Mouse (Mus musculus): Measurements from ENCODE around the gene Nectin2. TPM values are rescaled to one million over a fixed set of nuclear protein-coding genes. Genes with fewer than 3 reads are reported as not detected.

Nectin2 gene
- polyA plus RNA-seq, 1 experiment from 2014 or later: 112 TPM

GRCm38 (mm10) chr7:19681202-19681694, 69.0 kb downstream of the Nectin2 start, which contains the start of the genes Gm44805 and Apoc4:
Gm44805 (minus strand) TSS chr7:19681423.
Apoc4 (minus strand) TSS chr7:19681479.
- no peak within 1 kb of the TSS for H3K4me3 ChIP-seq (replicated peaks; ENCODE audit: low read depth, low read length)
- H3K9me3 ChIP-seq (replicated peaks; ENCODE audit: low read length): no peaks in the 10 kb centered on the region
- no peaks in the 10 kb centered on the region for H3K27me3 ChIP-seq (ENCODE audit: insufficient read depth, low read length)
- 51% methylated on average over 8 of the region's 8 CpGs for WGBS
- TF ChIP-seq CTCF (IDR thresholded peaks at IDR 0.05; ENCODE audit: low read depth): no peak
- no peaks in the 10 kb centered on the region for H3K4me1 ChIP-seq (replicated peaks; ENCODE audit: insufficient read depth, low read length)
- no peak within 1 kb of the TSS for H3K4me2 ChIP-seq (ENCODE audit: low read length)
- no peak within 1 kb of the TSS for H3K9ac ChIP-seq (ENCODE audit: low read depth, low read length)
- no peak within 1 kb of the TSS for H3K27ac ChIP-seq
- ATAC-seq (replicated peaks; ENCODE audit: low FRiP score, low read depth) (no peak), DNase-seq (ENCODE audit: low spot score) (no peak)
- H3K36me3 ChIP-seq (ENCODE audit: insufficient read depth, low read length): no peaks in the 10 kb centered on the region

DNA sequence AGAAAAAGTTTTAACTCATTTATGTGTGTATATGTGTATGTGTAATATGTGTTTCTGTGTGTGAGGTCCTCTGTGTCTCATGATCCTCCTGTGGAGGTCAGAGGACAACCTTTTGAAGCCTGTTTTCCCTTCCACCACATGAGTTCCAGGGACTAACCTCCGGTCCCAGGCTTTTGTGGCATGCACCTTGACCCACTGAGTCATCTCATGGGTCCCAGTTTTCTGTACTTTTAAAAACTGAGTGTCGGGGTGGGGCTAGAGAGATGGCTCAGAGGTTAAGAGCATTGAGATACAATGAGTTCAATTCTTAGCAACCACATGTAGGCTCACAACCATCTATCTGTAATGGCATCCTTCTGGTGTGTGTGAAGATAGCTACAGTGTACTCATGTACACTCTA, 69.6 kb downstream of the Nectin2 start:
- no peaks in the 10 kb centered on the region for H3K4me1 ChIP-seq (replicated peaks; ENCODE audit: insufficient read depth, low read length)
- no peaks in the 10 kb centered on the region for H3K36me3 ChIP-seq (ENCODE audit: insufficient read depth, low read length)
- WGBS: 83% methylated on average over 2 of the region's 2 CpGs
- H3K27ac ChIP-seq: no peak overlapping the region
- H3K4me2 ChIP-seq (ENCODE audit: low read length): no peak overlapping the region
- no peak overlapping the region for H3K9ac ChIP-seq (ENCODE audit: low read depth, low read length)
- H3K9me3 ChIP-seq (replicated peaks; ENCODE audit: low read length): no peaks in the 10 kb centered on the region
- ATAC-seq (replicated peaks; ENCODE audit: low FRiP score, low read depth) (no peak), DNase-seq (ENCODE audit: low spot score) (no peak)
- no peak for TF ChIP-seq CTCF (IDR thresholded peaks at IDR 0.05; ENCODE audit: low read depth)
- no peaks in the 10 kb centered on the region for H3K27me3 ChIP-seq (ENCODE audit: insufficient read depth, low read length)
- no peak overlapping the region for H3K4me3 ChIP-seq (replicated peaks; ENCODE audit: low read depth, low read length)

DNA sequence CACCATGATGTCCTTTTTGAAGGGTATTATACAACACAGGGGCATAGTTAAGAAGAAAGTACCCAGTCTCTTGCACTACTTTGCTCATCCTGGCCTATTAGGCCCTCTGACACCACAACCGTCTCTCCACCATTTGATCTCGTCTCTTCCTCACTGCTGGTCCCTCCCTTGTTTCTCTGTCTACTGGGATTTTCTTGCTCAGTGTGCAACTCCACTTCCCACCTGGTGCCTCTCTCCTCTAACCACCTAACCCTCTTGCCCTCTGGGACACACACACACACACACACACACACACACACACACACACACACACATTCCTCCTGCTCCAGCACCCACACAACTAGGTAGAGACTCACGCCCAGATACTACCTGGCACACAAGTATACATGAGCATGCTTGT, 71.4 kb downstream of the Nectin2 start:
- no peak overlapping the region for H3K27ac ChIP-seq
- ATAC-seq (replicated peaks; ENCODE audit: low FRiP score, low read depth) (no peak), DNase-seq (ENCODE audit: low spot score) (no peak)
- no peaks in the 10 kb centered on the region for H3K36me3 ChIP-seq (ENCODE audit: insufficient read depth, low read length)
- no peak overlapping the region for H3K9ac ChIP-seq (ENCODE audit: low read depth, low read length)
- 82% methylated on average over 3 of the region's 3 CpGs for WGBS
- no peaks in the 10 kb centered on the region for H3K9me3 ChIP-seq (replicated peaks; ENCODE audit: low read length)
- no peak overlapping the region for H3K4me2 ChIP-seq (ENCODE audit: low read length)
- H3K27me3 ChIP-seq (ENCODE audit: insufficient read depth, low read length): no peaks in the 10 kb centered on the region
- TF ChIP-seq CTCF (IDR thresholded peaks at IDR 0.05; ENCODE audit: low read depth): no peak
- no peak overlapping the region for H3K4me3 ChIP-seq (replicated peaks; ENCODE audit: low read depth, low read length)
- H3K4me1 ChIP-seq (replicated peaks; ENCODE audit: insufficient read depth, low read length): no peaks in the 10 kb centered on the region

DNA sequence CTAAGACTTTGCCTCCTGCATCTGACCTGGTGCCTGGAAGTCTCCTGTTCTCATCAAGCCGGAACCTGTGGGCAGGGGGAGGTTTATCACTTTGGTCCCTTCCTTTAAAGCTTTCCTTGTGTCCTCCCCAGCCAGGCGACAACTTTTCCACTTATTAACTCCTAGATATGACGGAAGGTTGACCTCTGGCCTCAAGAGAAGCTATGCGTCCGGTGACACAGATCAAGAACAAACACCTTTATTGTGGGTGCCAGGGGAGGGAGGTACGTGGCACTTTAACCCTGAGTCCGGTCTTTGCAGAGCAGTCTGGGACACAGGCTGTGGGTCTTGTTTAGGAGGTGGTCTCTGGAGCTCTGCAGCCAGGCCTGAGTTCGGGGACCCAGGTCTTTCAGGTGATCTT, 72.4 kb downstream of the Nectin2 start, which contains the start of gene Apoc2:
TSS of gene Apoc2 (minus strand) at position 70 of the 400 bp plus-strand sequence.
- Histone ChIP-seq H3K4me2 (ENCODE audit: low read length) (no peak within 1 kb of the TSS), H3K4me1 (replicated peaks; ENCODE audit: insufficient read depth, low read length) (no peaks in the 10 kb centered on the region), H3K27me3 (ENCODE audit: insufficient read depth, low read length) (no peaks in the 10 kb centered on the region), H3K36me3 (ENCODE audit: insufficient read depth, low read length) (no peaks in the 10 kb centered on the region), H3K4me3 (replicated peaks; ENCODE audit: low read depth, low read length) (no peak within 1 kb of the TSS), H3K9ac (ENCODE audit: low read depth, low read length) (no peak within 1 kb of the TSS), H3K27ac (no peak within 1 kb of the TSS), H3K9me3 (replicated peaks; ENCODE audit: low read length) (no peaks in the 10 kb centered on the region)
- DNase-seq (ENCODE audit: low spot score) (no peak), ATAC-seq (replicated peaks; ENCODE audit: low FRiP score, low read depth) (no peak)
- 56% methylated on average over 8 of the region's 8 CpGs for WGBS
- no peak for TF ChIP-seq CTCF (IDR thresholded peaks at IDR 0.05; ENCODE audit: low read depth)

DNA sequence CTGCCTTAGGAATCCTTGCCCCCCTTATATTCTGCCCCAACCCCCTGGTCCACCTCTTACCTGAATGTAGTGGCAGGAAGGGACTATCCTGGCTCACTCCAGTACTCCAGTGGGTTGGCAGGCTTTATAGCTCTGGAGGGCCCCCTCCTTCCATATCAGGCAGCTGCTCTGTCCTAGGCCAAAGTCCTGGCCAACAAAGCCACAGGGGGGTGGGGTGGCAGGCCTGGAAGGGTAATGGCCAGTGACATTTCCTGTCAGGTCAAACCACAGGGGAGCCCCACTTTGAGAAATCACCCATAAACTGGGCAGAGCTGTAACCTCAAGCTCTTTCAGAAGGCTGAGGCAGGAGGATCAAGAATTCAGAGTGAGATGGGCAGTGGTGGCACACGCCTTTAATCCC, 73.6 kb downstream of the Nectin2 start:
- H3K9me3 ChIP-seq (replicated peaks; ENCODE audit: low read length): no peaks in the 10 kb centered on the region
- H3K4me1 ChIP-seq (replicated peaks; ENCODE audit: insufficient read depth, low read length): no peaks in the 10 kb centered on the region
- no peak overlapping the region for H3K4me2 ChIP-seq (ENCODE audit: low read length)
- WGBS: 85% methylated on average over 1 of the region's 1 CpGs
- no peaks in the 10 kb centered on the region for H3K27me3 ChIP-seq (ENCODE audit: insufficient read depth, low read length)
- H3K36me3 ChIP-seq (ENCODE audit: insufficient read depth, low read length): no peaks in the 10 kb centered on the region
- H3K4me3 ChIP-seq (replicated peaks; ENCODE audit: low read depth, low read length): no peak overlapping the region
- no peak overlapping the region for H3K27ac ChIP-seq
- no peak overlapping the region for H3K9ac ChIP-seq (ENCODE audit: low read depth, low read length)
- TF ChIP-seq CTCF (IDR thresholded peaks at IDR 0.05; ENCODE audit: low read depth): no peak
- DNase-seq (ENCODE audit: low spot score): no peak
- ATAC-seq (replicated peaks; ENCODE audit: low FRiP score, low read depth): no peak

- Histone ChIP-seq H3K9me3 (replicated peaks; ENCODE audit: low read length) (no peaks in the 10 kb centered on the region), H3K9ac (ENCODE audit: low read depth, low read length) (no peak overlapping the region), H3K4me3 (replicated peaks; ENCODE audit: low read depth, low read length) (no peak overlapping the region), H3K27ac (no peak overlapping the region), H3K4me1 (replicated peaks; ENCODE audit: insufficient read depth, low read length) (no peaks in the 10 kb centered on the region), H3K27me3 (ENCODE audit: insufficient read depth, low read length) (no peaks in the 10 kb centered on the region), H3K36me3 (ENCODE audit: insufficient read depth, low read length) (no peaks in the 10 kb centered on the region), H3K4me2 (ENCODE audit: low read length) (no peak overlapping the region)
- DNase-seq (ENCODE audit: low spot score): no peak
- no peak for TF ChIP-seq CTCF (IDR thresholded peaks at IDR 0.05; ENCODE audit: low read depth)
- ATAC-seq (replicated peaks; ENCODE audit: low FRiP score, low read depth): no peak
- 76% methylated on average over 10 of the region's 10 CpGs for WGBS
Observed at GRCm38 (mm10) chr7:19675824-19676223, 74.5 kb downstream of the Nectin2 start.
